30 mouse cellular contexts compared by ENCODE assay signal in genomic region chr1:179743593-179744193, GRCm38 (mm10). TPM values are rescaled to one million over a fixed set of nuclear protein-coding genes. Genes with fewer than 3 reads are reported as not detected.
DNase-seq lines count a peak whose midpoint lies in the region; ATAC-seq and TF ChIP-seq lines count a peak whose summit lies in the region.
"Had no signal": no experiment of that assay in that cellular context is flagged by ENCODE, and none has a peak within 500 bp of the region (broad histone marks: within the 10 kb centered on the region; RNA-seq: fewer than 3 reads in every experiment).

No protein-coding gene starts in this region.

- DNase-seq in forebrain, embryonic 14.5 days (ENCODE audit: low spot score) = no peak
- peak; percentile 15 for DNase-seq in CH12.LX (ENCODE audit: extremely low read depth)
- DNase-seq in liver, embryonic 11.5 days (ENCODE audit: low spot score) = no peak
- DNase-seq in right cerebral cortex, adult 18-20 months = no peak
- no peak for DNase-seq in spleen, adult 18-20 months
- DNase-seq: cerebellum, adult 9-10 months; gastrocnemius, adult 2 months; heart, postnatal 14 days; kidney, adult 11 months; kidney, postnatal 10 days; layer of hippocampus, postnatal 36 days; lung, postnatal 14 days; midbrain, embryonic 14.5 days; right cerebral cortex, postnatal 4 days; thymus, postnatal 14 days had no signal

- no peak for TF ChIP-seq EP300 in CH12.LX (IDR thresholded peaks at IDR 0.05; ENCODE audit: low read length)

- WGBS in forebrain, embryonic 15.5 days = 81% methylated on average over 4 of the region's 4 CpGs
- 84% methylated on average over 4 of the region's 4 CpGs for WGBS in forebrain, embryonic 14.5 days
- 76% methylated on average over 4 of the region's 4 CpGs for WGBS in liver, embryonic 11.5 days

- ATAC-seq in forebrain, embryonic 15.5 days (replicated peaks) = 0 out of 2 replicates have a peak, but pooled peaks have one; percentile 41
- ATAC-seq in forebrain, embryonic 14.5 days = no peak
- peak; percentile 39 for ATAC-seq in liver, embryonic 11.5 days (replicated peaks; ENCODE audit: low FRiP score)
- ATAC-seq in megakaryocyte-erythroid progenitor cell, adult 5-6 weeks (replicated peaks; ENCODE audit: low FRiP score, low TSS enrichment, poor library complexity, severe bottlenecking) = peak; percentile 14
- ATAC-seq in activated CD4-positive, CD25-positive, alpha-beta regulatory T cell, adult 4 months = no peak
- ATAC-seq: CD4-positive, CD25-positive, alpha-beta regulatory T cell, adult 4 months had no signal

- no peak overlapping the region for H3K9ac ChIP-seq in forebrain, embryonic 15.5 days (replicated peaks)
- no peak overlapping the region for H3K9ac ChIP-seq in forebrain, embryonic 14.5 days (ENCODE audit: low read length)
- no peak overlapping the region for H3K9ac ChIP-seq in CH12.LX (ENCODE audit: insufficient read depth, low read depth)
- no peak overlapping the region for H3K9ac ChIP-seq in liver, embryonic 11.5 days (ENCODE audit: low read depth, low read length)
- H3K9ac ChIP-seq: embryonic facial prominence, embryonic 12.5 days; heart, embryonic 12.5 days; hindbrain, embryonic 12.5 days had no signal

- no peak overlapping the region for H3K4me2 ChIP-seq in forebrain, embryonic 15.5 days (replicated peaks)
- H3K4me2 ChIP-seq in forebrain, embryonic 14.5 days (ENCODE audit: low read length) = no peak overlapping the region
- H3K4me2 ChIP-seq in CH12.LX (ENCODE audit: insufficient read depth, low read depth, poor library complexity, severe bottlenecking) = no peak overlapping the region
- no peak overlapping the region for H3K4me2 ChIP-seq in liver, embryonic 11.5 days
- H3K4me2 ChIP-seq: embryonic facial prominence, embryonic 12.5 days; heart, embryonic 12.5 days; hindbrain, embryonic 12.5 days had no signal

- H3K4me1 ChIP-seq in forebrain, embryonic 15.5 days = no peaks in the 10 kb centered on the region
- H3K4me1 ChIP-seq in forebrain, embryonic 14.5 days (ENCODE audit: control insufficient read depth, insufficient read depth, low read length) = no peaks in the 10 kb centered on the region
- H3K4me1 ChIP-seq in CH12.LX (ENCODE audit: control insufficient read depth in 1 of 2, insufficient read depth in 2 of 2) = no peaks in the 10 kb centered on the region
- H3K4me1 ChIP-seq in liver, embryonic 11.5 days (replicated peaks; ENCODE audit: control insufficient read depth, insufficient read depth, low read length) = no peaks in the 10 kb centered on the region
- H3K4me1 ChIP-seq: embryonic facial prominence, embryonic 12.5 days; hindbrain, embryonic 12.5 days had no signal

- in situ Hi-C loops in CH12.LX (cut with MboI; ENCODE audit: low pct_ligation_motif_present, low pct_unique_long_range_greater_than_20kb, low sequenced_read_pairs) = no loop called here

- H3K27ac ChIP-seq in forebrain, embryonic 15.5 days (replicated peaks) = no peak overlapping the region
- H3K27ac ChIP-seq in forebrain, embryonic 14.5 days (ENCODE audit: low read depth, low read length) = no peak overlapping the region
- no peak overlapping the region for H3K27ac ChIP-seq in CH12.LX (ENCODE audit: insufficient read depth, low read depth)
- no peak overlapping the region for H3K27ac ChIP-seq in liver, embryonic 11.5 days (ENCODE audit: low read depth, low read length)
- H3K27ac ChIP-seq: embryonic facial prominence, embryonic 12.5 days; gastrocnemius, adult 2 months; hindbrain, embryonic 12.5 days had no signal

- no peaks in the 10 kb centered on the region for H3K27me3 ChIP-seq in forebrain, embryonic 15.5 days
- no peaks in the 10 kb centered on the region for H3K27me3 ChIP-seq in forebrain, embryonic 14.5 days (replicated peaks; ENCODE audit: control insufficient read depth, insufficient read depth, low read length)
- H3K27me3 ChIP-seq in CH12.LX (replicated peaks) = no peaks in the 10 kb centered on the region
- no peaks in the 10 kb centered on the region for H3K27me3 ChIP-seq in liver, embryonic 11.5 days (replicated peaks; ENCODE audit: control insufficient read depth, insufficient read depth, low read length)
- H3K27me3 ChIP-seq: embryonic facial prominence, embryonic 12.5 days; heart, embryonic 12.5 days; hindbrain, embryonic 12.5 days had no signal

- H3K79me2 ChIP-seq in CH12.LX (replicated peaks; ENCODE audit: control insufficient read depth, extremely low read depth, insufficient read depth, poor library complexity, severe bottlenecking) = peaks cover 3% of the 10 kb centered on the region

- H3K9me3 ChIP-seq in forebrain, embryonic 15.5 days = no peaks in the 10 kb centered on the region
- H3K9me3 ChIP-seq in forebrain, embryonic 14.5 days (replicated peaks; ENCODE audit: control insufficient read depth, low read length) = no peaks in the 10 kb centered on the region
- H3K9me3 ChIP-seq in CH12.LX (replicated peaks; ENCODE audit: low read length) = no peaks in the 10 kb centered on the region
- H3K9me3 ChIP-seq in liver, embryonic 11.5 days (ENCODE audit: control insufficient read depth, low read length) = no peaks in the 10 kb centered on the region
- H3K9me3 ChIP-seq: embryonic facial prominence, embryonic 12.5 days; G1E; heart, embryonic 12.5 days; hindbrain, embryonic 12.5 days had no signal

- TF ChIP-seq RAD21 in CH12.LX (IDR thresholded peaks at IDR 0.05; ENCODE audit: low read depth, low read length) = no peak

- TF ChIP-seq POLR2A in CH12.LX (IDR thresholded peaks at IDR 0.05; ENCODE audit: low read depth, low read length) = peak; percentile 15; the same call in 1 of the 2 replicates

- dilution Hi-C loops in CH12.LX (cut with MboI; ENCODE audit: extremely low pct_ligation_motif_present, extremely low pct_unique_long_range_greater_than_20kb, low sequenced_read_pairs) = no loop called here

- peaks cover 47% of the 10 kb centered on the region for H3K36me3 ChIP-seq in forebrain, embryonic 15.5 days
- H3K36me3 ChIP-seq in forebrain, embryonic 14.5 days (ENCODE audit: control insufficient read depth, insufficient read depth, low read length) = peaks cover 52% of the 10 kb centered on the region
- peaks cover 40 to 57% of the 10 kb centered on the region in 2 experiments for H3K36me3 ChIP-seq in CH12.LX (replicated peaks in 1 of 2; ENCODE audit: control insufficient read depth in 1 of 2, insufficient read depth in 1 of 2, low read length in 1 of 2)
- H3K36me3 ChIP-seq in liver, embryonic 11.5 days (ENCODE audit: control insufficient read depth, insufficient read depth, low read length) = peaks cover 20% of the 10 kb centered on the region; the same call in 1 of the 2 replicates

- TF ChIP-seq CTCF in CH12.LX (conservative IDR thresholded peaks at IDR 0.05 in 1 of 2, IDR thresholded peaks at IDR 0.05 in 1 of 2; ENCODE audit: low read depth in 2 of 2, low read length in 2 of 2) = no peak

- H3K4me3 ChIP-seq in forebrain, embryonic 15.5 days = no peak overlapping the region
- no peak overlapping the region for H3K4me3 ChIP-seq in forebrain, embryonic 14.5 days (ENCODE audit: low read depth, low read length)
- no peak overlapping the region for H3K4me3 ChIP-seq in CH12.LX (replicated peaks in 1 of 3; ENCODE audit: low read depth in 2 of 3, low read length in 2 of 3, poor library complexity in 1 of 3)
- H3K4me3 ChIP-seq in liver, embryonic 11.5 days (ENCODE audit: low read depth, low read length) = no peak overlapping the region
- H3K4me3 ChIP-seq: embryonic facial prominence, embryonic 12.5 days; erythroblast, embryonic 14.5 days; gastrocnemius, adult 2 months; heart, embryonic 12.5 days; hindbrain, embryonic 12.5 days had no signal

TF ChIP-seq in CH12.LX, 34 proteins besides CTCF, POLR2A, EP300 and RAD21 (continues in another document):
- TF ChIP-seq ZMIZ1 (IDR thresholded peaks at IDR 0.05; ENCODE audit: low read depth, low read length) = peak; percentile 24; the same call in 1 of the 2 replicates
- TF ChIP-seq MYC (IDR thresholded peaks at IDR 0.05; ENCODE audit: low read depth, low read length) = no peak
- no peak for TF ChIP-seq USF1 (IDR thresholded peaks at IDR 0.05; ENCODE audit: low read depth, low read length)

RNA-seq across cellular contexts. Expression of gene Kif28, which starts 1.4 kb away (rescaled TPM):
- polyA plus RNA-seq in forebrain, embryonic 15.5 days (2015; fragmentation: Nextera tagmentation; extraction: Ambion mirVana) = not detected in 2 replicates
- not detected in 2 replicates for polyA plus RNA-seq in forebrain, embryonic 14.5 days (2014; fragmentation: Nextera tagmentation; extraction: Ambion mirVana)
- 0.04 TPM in 1 of 2 replicates, not detected in the other for total RNA-seq in CH12.LX (2012; rRNA removed)
- total RNA-seq in CH12.LX (2014; rRNA removed) = not detected in 2 replicates
- 0.07 and 0.11 TPM in 2 replicates for polyA plus RNA-seq in CH12.LX (2012; ENCODE audit: insufficient read length, low read depth)
- polyA plus RNA-seq in liver, embryonic 11.5 days (2014; fragmentation: Nextera tagmentation; extraction: Ambion mirVana) = not detected in 2 replicates
- total RNA-seq in megakaryocyte-erythroid progenitor cell, adult 5-6 weeks (2014; fragmentation: Nextera tagmentation) = not detected in 2 replicates
- not detected in 2 replicates for total RNA-seq in megakaryocyte-erythroid progenitor cell, adult 5-6 weeks (2017)
- polyA plus RNA-seq in activated CD4-positive, CD25-positive, alpha-beta regulatory T cell, adult 4 months (2017; shearing (Covaris generic)) = not detected
- total RNA-seq: megakaryocyte, adult 5-6 weeks; neutrophil, adult 5-6 weeks had no signal
- polyA plus RNA-seq: CD4-positive, CD25-positive, alpha-beta regulatory T cell, adult 4 months; erythroblast, embryonic 14.5 days; G1E; gonadal fat pad, adult 2 months; heart, embryonic 12.5 days; hindbrain, embryonic 12.5 days; midbrain, embryonic 14.5 days had no signal

RNA-seq across cellular contexts. Expression of gene Gm10518, which starts 59.5 kb away (rescaled TPM):
- 0.29 TPM in 1 of 2 replicates, not detected in the other for polyA plus RNA-seq in forebrain, embryonic 15.5 days (2015; fragmentation: Nextera tagmentation; extraction: Ambion mirVana)
- not detected in 2 replicates for polyA plus RNA-seq in forebrain, embryonic 14.5 days (2014; fragmentation: Nextera tagmentation; extraction: Ambion mirVana)
- total RNA-seq in CH12.LX (2012; rRNA removed) (8.0 TPM in 2 replicates), CH12.LX (2014; rRNA removed) (not detected in 2 replicates)
- 0.40 TPM in 1 of 2 replicates, not detected in the other for polyA plus RNA-seq in CH12.LX (2012; ENCODE audit: insufficient read length, low read depth)
- 0.38 and 0.51 TPM in 2 replicates for polyA plus RNA-seq in liver, embryonic 11.5 days (2014; fragmentation: Nextera tagmentation; extraction: Ambion mirVana)
- 0.94 TPM in 1 of 2 replicates, not detected in the other for total RNA-seq in megakaryocyte-erythroid progenitor cell, adult 5-6 weeks (2014; fragmentation: Nextera tagmentation)
- total RNA-seq in megakaryocyte-erythroid progenitor cell, adult 5-6 weeks (2017) = 0.09 and 1.9 TPM in 2 replicates
- not detected for polyA plus RNA-seq in activated CD4-positive, CD25-positive, alpha-beta regulatory T cell, adult 4 months (2017; shearing (Covaris generic))
- total RNA-seq: gastrocnemius, adult 2 months; heart, postnatal 14 days; layer of hippocampus, adult 18-20 months; layer of hippocampus, postnatal 36 days; left cerebral cortex, postnatal 14 days had no signal
- polyA plus RNA-seq: CD4-positive, CD25-positive, alpha-beta regulatory T cell, adult 4 months; embryonic facial prominence, embryonic 12.5 days; erythroblast, embryonic 14.5 days; G1E; gonadal fat pad, adult 2 months; heart, embryonic 12.5 days; limb, embryonic 14.5 days; midbrain, embryonic 14.5 days had no signal

RNA-seq across cellular contexts. Expression of gene Ahctf1, which starts 59.8 kb away (rescaled TPM):
- polyA plus RNA-seq in forebrain, embryonic 15.5 days (2015; fragmentation: Nextera tagmentation; extraction: Ambion mirVana) = 19.8 and 22.2 TPM in 2 replicates
- 17.1 and 20.6 TPM in 2 replicates for polyA plus RNA-seq in forebrain, embryonic 14.5 days (2014; fragmentation: Nextera tagmentation; extraction: Ambion mirVana)
- total RNA-seq in CH12.LX (2012; rRNA removed) = 79.2 and 81.0 TPM in 2 replicates
- 111 and 127 TPM in 2 replicates for total RNA-seq in CH12.LX (2014; rRNA removed)
- polyA plus RNA-seq in CH12.LX (2012; ENCODE audit: insufficient read length, low read depth) = 90.3 and 96.0 TPM in 2 replicates
- 52.9 and 54.6 TPM in 2 replicates for polyA plus RNA-seq in liver, embryonic 11.5 days (2014; fragmentation: Nextera tagmentation; extraction: Ambion mirVana)
- 145 and 151 TPM in 2 replicates for total RNA-seq in megakaryocyte-erythroid progenitor cell, adult 5-6 weeks (2014; fragmentation: Nextera tagmentation)
- total RNA-seq in megakaryocyte-erythroid progenitor cell, adult 5-6 weeks (2017) = 189 and 190 TPM in 2 replicates
- polyA plus RNA-seq in activated CD4-positive, CD25-positive, alpha-beta regulatory T cell, adult 4 months (2017; shearing (Covaris generic)) = 10 to 100 TPM; 23.7 to 26.3 TPM

Comparison
In these comparisons a context has a peak if more than half of its experiments do, and no peak if none do; other contexts are left out.
1. ATAC-seq: peak in forebrain, embryonic 15.5 days (single experiment), liver, embryonic 11.5 days (single experiment) and megakaryocyte-erythroid progenitor cell, adult 5-6 weeks (single experiment); none in forebrain, embryonic 14.5 days (single experiment) and activated CD4-positive, CD25-positive, alpha-beta regulatory T cell, adult 4 months (single experiment).